Mouse (Mus musculus) MN1 (cell line): ENCODE data around the gene Cd160.

Experiments used
- DNase-seq: peaks from one replicate; pipeline ENCODE4 v3.0.0-alpha.2; 2016; ENCODE audit warnings: low spot score

Gene Cd160

GRCm38 (mm10) chr3:96828984-96829383, at the start of gene Cd160, which contains the start of gene Pdzk1:
Gene Cd160, minus strand, starts transcription at chr3:96829351.
Gene Pdzk1, plus strand, starts transcription at chr3:96829284.
- DNase-seq, result no peak

- no peak for DNase-seq
Measured at GRCm38 (mm10) chr3:96874808-96875571, 45.8 kb upstream of the Cd160 start.

GRCm38 (mm10) chr3:96872501-96872900, 43.4 kb upstream of the Cd160 start:
- no peak for DNase-seq

- no peak for DNase-seq
Measured at GRCm38 (mm10) chr3:96871070-96871469, 41.9 kb upstream of the Cd160 start.

- DNase-seq, result no peak
Measured at GRCm38 (mm10) chr3:96870270-96870669, 41.1 kb upstream of the Cd160 start.

GRCm38 (mm10) chr3:96869091-96869490, 39.9 kb upstream of the Cd160 start:
- no peak for DNase-seq

GRCm38 (mm10) chr3:96868566-96868965, 39.4 kb upstream of the Cd160 start:
- DNase-seq, result no peak

- no peak for DNase-seq
Measured at GRCm38 (mm10) chr3:96867863-96868262, 38.7 kb upstream of the Cd160 start.

GRCm38 (mm10) chr3:96860498-96860897, 31.3 kb upstream of the Cd160 start:
- no peak for DNase-seq

GRCm38 (mm10) chr3:96855833-96856232, 26.7 kb upstream of the Cd160 start:
- no peak for DNase-seq

- DNase-seq, result no peak
Measured at GRCm38 (mm10) chr3:96854376-96854775, 25.2 kb upstream of the Cd160 start.

- no peak for DNase-seq
Measured at GRCm38 (mm10) chr3:96852561-96852960, 23.4 kb upstream of the Cd160 start.

GRCm38 (mm10) chr3:96849168-96849727, 20.1 kb upstream of the Cd160 start:
- DNase-seq, result no peak

- DNase-seq, result no peak
Measured at GRCm38 (mm10) chr3:96848470-96848869, 19.3 kb upstream of the Cd160 start.

- no peak for DNase-seq
Measured at GRCm38 (mm10) chr3:96847661-96848060, 18.5 kb upstream of the Cd160 start.

GRCm38 (mm10) chr3:96846985-96847384, 17.8 kb upstream of the Cd160 start:
- no peak for DNase-seq

GRCm38 (mm10) chr3:96845806-96846205, 16.7 kb upstream of the Cd160 start:
- no peak for DNase-seq

GRCm38 (mm10) chr3:96845191-96845590, 16.0 kb upstream of the Cd160 start:
- DNase-seq, result no peak

GRCm38 (mm10) chr3:96838996-96839645, 10.0 kb upstream of the Cd160 start:
- no peak for DNase-seq

GRCm38 (mm10) chr3:96836414-96836813, 7.3 kb upstream of the Cd160 start:
- DNase-seq, result no peak

- no peak for DNase-seq
Measured at GRCm38 (mm10) chr3:96834587-96835348, 5.6 kb upstream of the Cd160 start.

- DNase-seq, result no peak
Measured at GRCm38 (mm10) chr3:96832930-96833329, 3.8 kb upstream of the Cd160 start.
